Mouse (Mus musculus) ES-Bruce4 (cell line): ENCODE measurements around the gene Phf20. TPM values are rescaled to one million over a fixed set of nuclear protein-coding genes. Genes with fewer than 3 reads are reported as not detected.

Experiments used
- H3K27ac ChIP-seq: 2 replicates; pipeline ENCODE4 v1.5.1; 2012; ENCODE audit warnings: low read length, inconsistent platforms; ENCODE audit not compliant: insufficient read depth
- H3K27me3 ChIP-seq: 2 replicates; pipeline ENCODE4 v1.6.1; 2012; ENCODE audit warnings: mild to moderate bottlenecking, low read length, inconsistent platforms; ENCODE audit not compliant: control insufficient read depth, poor library complexity, insufficient read depth, severe bottlenecking
- H3K36me3 ChIP-seq: 2 replicates; pipeline ENCODE4 v1.6.1; 2012; ENCODE audit warnings: inconsistent platforms, mild to moderate bottlenecking, low read length, moderate library complexity; ENCODE audit not compliant: control insufficient read depth, poor library complexity, insufficient read depth, severe bottlenecking
- H3K4me1 ChIP-seq: one replicate; pipeline ENCODE4 v1.8.1; 2011; ENCODE audit warnings: low read length; ENCODE audit not compliant: control insufficient read depth, insufficient read depth
- H3K4me3 ChIP-seq: 2 replicates; pipeline ENCODE4 v1.5.1; 2011; ENCODE audit warnings: low read depth, mild to moderate bottlenecking, low read length
- H3K9ac ChIP-seq: 2 replicates; pipeline ENCODE4 v1.6.1; 2012; ENCODE audit warnings: low read depth, mild to moderate bottlenecking, inconsistent platforms; ENCODE audit not compliant: poor library complexity, severe bottlenecking
- H3K9me3 ChIP-seq: replicated peaks from 2 replicates; pipeline ENCODE4 v1.6.1; 2012; ENCODE audit warnings: mild to moderate bottlenecking, low read length, inconsistent platforms; ENCODE audit not compliant: control insufficient read depth, poor library complexity, insufficient read depth, severe bottlenecking
- CTCF ChIP-seq: IDR thresholded peaks from one replicate; pipeline ENCODE4 v1.8.1; 2011; ENCODE audit warnings: low read depth, low read length
- EP300 ChIP-seq: IDR thresholded peaks from 2 replicates; pipeline ENCODE4 v1.6.1; 2011; ENCODE audit warnings: low read depth, low read length; ENCODE audit not compliant: insufficient read depth
- POLR2A ChIP-seq: IDR thresholded peaks from one replicate; pipeline ENCODE4 v1.8.1; 2011; ENCODE audit warnings: low read length; ENCODE audit not compliant: insufficient read depth
- polyA plus RNA-seq: library from polyadenylated mRNA; stranded (reverse); fragments of >200 nt; gene quantifications from 2 replicates; pipeline ENCODE4 v1.2.4, GENCODE M21; 2011; ENCODE audit warnings: low read depth; ENCODE audit not compliant: missing spikeins, insufficient read depth, insufficient read length

Phf20 gene
- polyA plus RNA-seq, 1 experiment, result 78.8 TPM

DNA sequence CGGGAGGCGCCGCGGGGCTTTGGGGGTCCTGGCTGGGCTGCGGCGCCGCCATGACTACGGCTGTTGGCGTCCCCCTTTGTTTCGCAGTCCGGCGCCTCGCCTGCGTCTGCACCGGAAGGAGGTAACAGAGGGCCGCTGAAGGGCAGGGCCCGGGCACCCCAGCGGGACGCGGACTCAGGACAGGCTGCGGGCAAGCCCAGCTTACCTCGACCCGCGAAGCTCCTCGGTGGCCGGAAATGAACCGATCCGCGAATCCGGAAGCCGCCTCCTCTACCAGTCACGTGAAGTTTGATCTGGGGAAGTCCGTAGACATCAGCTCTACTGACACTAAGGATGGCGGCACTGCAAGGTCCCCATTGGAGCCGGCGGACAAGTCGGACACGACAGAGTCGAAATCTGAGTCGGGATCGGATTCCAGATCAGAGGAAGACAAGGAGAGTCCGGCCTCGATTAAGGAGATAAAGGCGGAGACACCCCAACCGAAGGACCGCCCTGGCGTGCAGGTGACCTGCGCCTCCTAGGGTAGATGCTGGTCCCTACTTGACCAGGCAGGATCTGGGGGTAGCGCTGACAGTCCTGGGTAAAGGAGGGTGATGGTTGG lies 116.1 kb downstream of the Phf20 start, which contains the start of the genes Cnbd2 and Scand1:
Gene Cnbd2 (plus strand): TSS at position 3 of the 601 bp plus-strand sequence.
Gene Scand1 (minus strand): TSS at position 408 of the 601 bp plus-strand sequence.
- TF ChIP-seq EP300, result no peak
- TF ChIP-seq POLR2A, result peak; percentile 38
- TF ChIP-seq CTCF, result peak; percentile 14
- peaks cover 7% of the 10 kb centered on the region; the same call in 1 of the 2 replicates for H3K9me3 ChIP-seq
- no peaks in the 10 kb centered on the region; the same call in none of the 2 replicates for H3K36me3 ChIP-seq
- no peaks in the 10 kb centered on the region for H3K27me3 ChIP-seq
- H3K4me3 ChIP-seq, result peak within 1 kb of the TSS; percentile 76
- H3K4me1 ChIP-seq, result peaks cover 2% of the 10 kb centered on the region
- H3K9ac ChIP-seq, result peak within 1 kb of the TSS; percentile 97
- H3K27ac ChIP-seq, result peak within 1 kb of the TSS; percentile 74

DNA sequence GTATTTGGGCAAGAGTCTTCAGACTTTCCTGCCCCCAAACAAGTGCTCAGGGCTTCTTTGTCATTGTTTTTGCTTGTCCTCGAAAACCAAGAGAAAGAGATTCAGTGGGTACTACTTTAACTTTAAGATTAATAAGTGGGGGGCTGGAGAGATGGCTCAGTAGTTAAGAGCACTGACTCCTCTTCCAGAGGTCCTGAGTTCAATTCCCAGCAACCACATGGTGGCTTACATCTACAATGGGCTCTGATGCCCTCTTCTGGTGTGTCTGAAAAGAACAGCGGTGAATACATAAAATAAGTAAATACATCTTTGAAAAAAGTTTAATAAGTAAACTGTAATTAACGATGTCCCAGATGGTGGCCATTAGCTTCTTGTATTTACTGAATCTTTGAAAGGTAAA lies 116.9 kb downstream of the Phf20 start:
- peak overlapping the region; percentile 76 for H3K4me3 ChIP-seq
- no peaks in the 10 kb centered on the region for H3K27me3 ChIP-seq
- H3K9ac ChIP-seq, result peak overlapping the region; percentile 97
- peak overlapping the region; percentile 74 for H3K27ac ChIP-seq
- H3K9me3 ChIP-seq, result peaks cover 7% of the 10 kb centered on the region; the same call in 1 of the 2 replicates
- H3K4me1 ChIP-seq, result peaks cover 2% of the 10 kb centered on the region
- H3K36me3 ChIP-seq, result no peaks in the 10 kb centered on the region; the same call in none of the 2 replicates
- TF ChIP-seq POLR2A (no peak), CTCF (no peak), EP300 (no peak)

DNA sequence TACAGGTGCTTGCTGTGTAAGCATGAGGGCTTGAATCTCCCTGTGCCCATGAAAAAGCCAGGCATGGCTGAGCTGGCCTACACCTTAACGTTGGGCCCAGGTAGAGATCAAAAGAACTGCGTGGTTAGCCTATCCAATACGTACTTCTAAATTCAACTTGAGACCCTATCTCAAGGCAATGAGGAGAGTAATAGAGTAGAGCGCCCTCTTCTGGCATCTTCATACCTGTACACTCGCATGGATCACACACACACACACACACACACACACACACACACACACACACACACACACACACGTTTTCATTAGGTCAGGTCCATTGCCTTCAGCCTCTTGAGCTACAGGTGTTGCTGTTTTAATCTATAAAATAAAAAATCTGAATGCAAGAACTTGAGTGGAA lies 118.5 kb downstream of the Phf20 start:
- H3K36me3 ChIP-seq, result no peaks in the 10 kb centered on the region; the same call in 1 of the 2 replicates
- TF ChIP-seq EP300, result no peak
- no peak for TF ChIP-seq POLR2A
- H3K27ac ChIP-seq, result no peak overlapping the region
- H3K9ac ChIP-seq, result no peak overlapping the region
- H3K4me3 ChIP-seq, result no peak overlapping the region
- H3K4me1 ChIP-seq, result peaks cover 2% of the 10 kb centered on the region
- H3K27me3 ChIP-seq, result no peaks in the 10 kb centered on the region
- peaks cover 7% of the 10 kb centered on the region; the same call in 1 of the 2 replicates for H3K9me3 ChIP-seq

DNA sequence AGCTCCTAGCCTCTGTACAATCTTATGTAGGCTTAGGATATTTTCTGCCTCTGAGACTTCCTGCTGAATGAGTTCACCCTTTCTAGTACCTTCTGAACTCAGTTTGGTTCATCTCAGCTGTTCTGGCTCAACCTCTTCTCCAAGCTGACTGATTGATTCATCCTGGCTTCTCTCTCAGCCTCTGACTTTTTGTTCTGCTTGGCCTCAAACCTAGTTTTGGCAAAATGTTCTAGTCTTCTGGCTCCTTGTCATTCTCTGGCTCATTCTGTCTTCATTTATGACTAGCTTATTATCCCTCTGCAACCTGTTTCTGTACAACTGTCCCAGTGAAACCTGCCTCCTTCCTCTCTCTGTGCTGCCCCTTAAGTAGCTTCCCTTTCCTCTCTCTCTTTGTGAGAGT lies 122.2 kb downstream of the Phf20 start:
- Histone ChIP-seq H3K4me1 (peaks cover 2% of the 10 kb centered on the region), H3K4me3 (no peak overlapping the region), H3K36me3 (no peaks in the 10 kb centered on the region; the same call in 1 of the 2 replicates), H3K27me3 (no peaks in the 10 kb centered on the region), H3K9me3 (peaks cover 7% of the 10 kb centered on the region; the same call in 1 of the 2 replicates), H3K9ac (no peak overlapping the region), H3K27ac (no peak overlapping the region)
- TF ChIP-seq CTCF, result no peak
- no peak for TF ChIP-seq EP300
- no peak for TF ChIP-seq POLR2A

DNA sequence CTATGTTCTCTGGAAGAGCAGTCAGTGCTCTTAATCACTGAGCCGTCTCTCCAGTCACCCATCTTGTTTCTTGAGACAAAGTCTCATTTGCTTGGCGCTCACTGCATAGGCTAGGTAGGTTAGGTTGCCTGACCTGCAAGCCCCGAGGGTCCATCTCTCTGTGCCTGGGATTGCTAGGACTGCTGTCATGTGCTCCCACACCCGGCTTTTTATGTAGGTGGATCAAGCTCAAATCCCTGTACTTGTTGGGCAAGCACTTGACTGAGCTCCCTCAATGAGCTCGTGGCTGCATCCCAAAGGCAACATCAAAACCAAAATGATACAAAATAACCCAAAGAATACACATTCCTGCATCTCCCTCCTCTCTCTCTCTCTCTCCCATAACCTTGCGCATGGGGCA lies 125.3 kb downstream of the Phf20 start:
- no peak for TF ChIP-seq CTCF
- TF ChIP-seq EP300, result no peak
- TF ChIP-seq POLR2A, result no peak
- no peak overlapping the region for H3K9ac ChIP-seq
- H3K9me3 ChIP-seq, result no peaks in the 10 kb centered on the region
- H3K27me3 ChIP-seq, result no peaks in the 10 kb centered on the region
- H3K27ac ChIP-seq, result no peak overlapping the region
- no peak overlapping the region for H3K4me3 ChIP-seq
- H3K36me3 ChIP-seq, result no peaks in the 10 kb centered on the region
- no peaks in the 10 kb centered on the region for H3K4me1 ChIP-seq

DNA sequence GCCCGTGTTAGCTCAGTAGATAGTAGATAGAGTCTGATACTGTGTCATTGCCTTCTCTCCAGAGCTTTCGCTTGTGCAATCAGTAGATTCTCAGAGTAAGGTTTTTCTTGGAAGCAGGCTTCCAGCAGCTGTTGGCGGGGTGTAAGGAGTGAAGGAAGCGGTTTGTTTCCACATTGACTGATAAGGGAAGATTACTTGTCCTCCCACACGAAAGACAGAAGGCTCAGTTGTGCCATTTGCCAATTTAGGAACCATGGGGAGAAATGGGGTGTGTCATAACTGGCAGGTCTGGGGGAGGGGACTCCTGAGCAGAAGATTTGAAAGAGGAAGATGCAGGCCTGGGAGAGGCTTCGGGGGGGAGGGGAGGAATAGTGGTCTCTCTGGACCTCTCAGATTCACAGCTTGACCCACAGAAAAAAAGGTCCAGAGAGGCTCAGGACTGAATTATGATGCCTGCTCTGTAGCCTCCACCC lies 127.9 kb downstream of the Phf20 start:
- TF ChIP-seq POLR2A (no peak), EP300 (no peak)
- no peaks in the 10 kb centered on the region for H3K36me3 ChIP-seq
- H3K27me3 ChIP-seq, result no peaks in the 10 kb centered on the region
- no peaks in the 10 kb centered on the region for H3K4me1 ChIP-seq
- H3K9ac ChIP-seq, result no peak overlapping the region
- no peak overlapping the region for H3K4me3 ChIP-seq
- H3K27ac ChIP-seq, result no peak overlapping the region
- H3K9me3 ChIP-seq, result no peaks in the 10 kb centered on the region
